Mouse (Mus musculus): Measurements from ENCODE around the gene Naglu. TPM values are rescaled to one million over a fixed set of nuclear protein-coding genes. Genes with fewer than 3 reads are reported as not detected.

Naglu gene
- 10 to 100 TPM in 1 of 2 experiments, 1 to 10 TPM in 1; 9.2 to 11.6 TPM for total RNA-seq (2021)
- long read RNA-seq, experiment 1, transcript Naglu-201 (6 exons, 2,560 nt) = major isoform, 33 of 39 reads
- long read RNA-seq, experiment 1, partial matches to known transcripts = 0 of 39 reads
- long read RNA-seq, experiment 1, other reads (novel, unspliced or antisense) = 6 of 39 reads
- long read RNA-seq, experiment 2, transcript Naglu-201 (6 exons, 2,560 nt) = major isoform, 19 of 23 reads
- long read RNA-seq, experiment 2, partial matches to known transcripts = 2 of 23 reads
- long read RNA-seq, experiment 2, other reads (novel, unspliced or antisense) = 2 of 23 reads

- peak; percentile 96 for DNase-seq
These were observed at the start of gene Naglu for GRCm38 (mm10) chr11:101069391-101070188. Gene Naglu (plus strand): TSS chr11:101070012.

- peak; percentile 56 for DNase-seq
These were observed 46.4 kb upstream of the Naglu start for GRCm38 (mm10) chr11:101023371-101023770.

GRCm38 (mm10) chr11:101024001-101024400 lies 45.8 kb upstream of the Naglu start:
- DNase-seq = no peak

GRCm38 (mm10) chr11:101027121-101027520 lies 42.7 kb upstream of the Naglu start:
- no peak for DNase-seq

- DNase-seq = no peak
These were observed 40.5 kb upstream of the Naglu start for GRCm38 (mm10) chr11:101029320-101029719.

- DNase-seq = no peak
These were observed 39.5 kb upstream of the Naglu start for GRCm38 (mm10) chr11:101030136-101030807.

GRCm38 (mm10) chr11:101030808-101031156 lies 39.0 kb upstream of the Naglu start:
- no peak for DNase-seq

GRCm38 (mm10) chr11:101031470-101031869 lies 38.3 kb upstream of the Naglu start:
- DNase-seq = no peak

- no peak for DNase-seq
These were observed 35.8 kb upstream of the Naglu start for GRCm38 (mm10) chr11:101033856-101034500.

GRCm38 (mm10) chr11:101034614-101035327 lies 35.0 kb upstream of the Naglu start:
- DNase-seq = no peak

GRCm38 (mm10) chr11:101035328-101035695 lies 34.5 kb upstream of the Naglu start:
- DNase-seq = no peak

- DNase-seq = no peak
These were observed 32.0 kb upstream of the Naglu start for GRCm38 (mm10) chr11:101037795-101038194.

- no peak for DNase-seq
These were observed 24.0 kb upstream of the Naglu start for GRCm38 (mm10) chr11:101045826-101046225.

GRCm38 (mm10) chr11:101046440-101046839 lies 23.4 kb upstream of the Naglu start:
- DNase-seq = no peak

GRCm38 (mm10) chr11:101047502-101047901 lies 22.3 kb upstream of the Naglu start:
- no peak for DNase-seq

- DNase-seq = no peak
These were observed 19.5 kb upstream of the Naglu start for GRCm38 (mm10) chr11:101050359-101050758.

- DNase-seq = no peak
These were observed 18.7 kb upstream of the Naglu start for GRCm38 (mm10) chr11:101051051-101051493.

- no peak for DNase-seq
These were observed 18.2 kb upstream of the Naglu start for GRCm38 (mm10) chr11:101051617-101052016.

- DNase-seq = peak; percentile 75
These were observed 16.9 kb upstream of the Naglu start for GRCm38 (mm10) chr11:101052751-101053473.

- no peak for DNase-seq
These were observed 15.8 kb upstream of the Naglu start for GRCm38 (mm10) chr11:101053974-101054373.

GRCm38 (mm10) chr11:101055418-101055817 lies 14.4 kb upstream of the Naglu start:
- peak; percentile 33 for DNase-seq

Data from gastrocnemius, postnatal 10 days (tissue).